Mouse (Mus musculus): ENCODE measurements around the gene C130026I21Rik. TPM values are rescaled to one million over a fixed set of nuclear protein-coding genes. Genes with fewer than 3 reads are reported as not detected.
"Not testable (repeated sequence)": the region's sequence is repeated elsewhere in the genome, so short reads cannot be mapped to it uniquely, and the experiment has no call there.

C130026I21Rik gene
- polyA plus RNA-seq, 1 experiment from 2014 or later: not detected

GRCm38 (mm10) chr1:85010947-85011346, 259.4 kb downstream of the C130026I21Rik start:
- H3K4me1 ChIP-seq; H3K9ac ChIP-seq; H3K36me3 ChIP-seq; H3K27ac ChIP-seq (replicated peaks); H3K9me3 ChIP-seq; H3K4me3 ChIP-seq; ATAC-seq (ENCODE audit: extremely low read depth, insufficient number of reproducible peaks, low FRiP score, low TSS enrichment); H3K27me3 ChIP-seq (replicated peaks); H3K4me2 ChIP-seq: not testable (repeated sequence)
- 55% methylated on average over 3 of the region's 3 CpGs for WGBS

- not testable (repeated sequence) for H3K9me3 ChIP-seq; H3K4me1 ChIP-seq; H3K27me3 ChIP-seq (replicated peaks); H3K9ac ChIP-seq; H3K4me3 ChIP-seq; ATAC-seq (ENCODE audit: extremely low read depth, insufficient number of reproducible peaks, low FRiP score, low TSS enrichment); H3K27ac ChIP-seq (replicated peaks); H3K36me3 ChIP-seq; H3K4me2 ChIP-seq
- 48% methylated on average over 1 of the region's 1 CpGs for WGBS
Observed at GRCm38 (mm10) chr1:85007737-85008136, 262.6 kb downstream of the C130026I21Rik start.

GRCm38 (mm10) chr1:84999241-84999640, 271.1 kb downstream of the C130026I21Rik start:
- H3K4me2 ChIP-seq; H3K9me3 ChIP-seq; H3K9ac ChIP-seq; H3K4me1 ChIP-seq; H3K27me3 ChIP-seq (replicated peaks); ATAC-seq (ENCODE audit: extremely low read depth, insufficient number of reproducible peaks, low FRiP score, low TSS enrichment); H3K4me3 ChIP-seq; H3K27ac ChIP-seq (replicated peaks); H3K36me3 ChIP-seq: not testable (repeated sequence)
- 91% methylated on average over 6 of the region's 12 CpGs for WGBS

DNA sequence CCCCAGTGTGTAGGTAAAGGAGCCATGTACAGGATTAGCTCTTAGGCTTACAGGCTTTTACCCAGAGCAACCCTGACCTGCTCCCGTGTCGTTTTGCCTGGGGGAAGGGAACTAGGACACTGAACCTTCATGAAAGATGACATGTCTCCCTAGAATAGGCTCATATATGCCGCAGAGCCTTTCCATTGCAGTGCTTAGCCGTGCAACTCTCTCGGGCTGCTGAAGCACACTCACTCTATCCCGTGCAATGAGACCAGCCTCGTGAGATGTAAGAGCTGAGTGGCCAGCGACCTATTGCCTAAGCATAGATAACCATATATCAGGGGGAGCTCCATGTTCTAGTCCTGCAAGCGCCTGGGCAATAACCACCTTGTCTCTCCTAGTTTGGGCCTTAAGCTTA, 274.1 kb downstream of the C130026I21Rik start:
- not testable (repeated sequence) for H3K27ac ChIP-seq (replicated peaks); H3K27me3 ChIP-seq (replicated peaks); H3K9me3 ChIP-seq; H3K36me3 ChIP-seq; H3K9ac ChIP-seq; H3K4me2 ChIP-seq; H3K4me1 ChIP-seq; ATAC-seq (ENCODE audit: extremely low read depth, insufficient number of reproducible peaks, low FRiP score, low TSS enrichment); H3K4me3 ChIP-seq
- 82% methylated on average over 6 of the region's 9 CpGs for WGBS

GRCm38 (mm10) chr1:84994461-84994860, 275.9 kb downstream of the C130026I21Rik start:
- H3K9ac ChIP-seq; H3K4me3 ChIP-seq; H3K9me3 ChIP-seq; H3K27ac ChIP-seq (replicated peaks); H3K4me2 ChIP-seq; H3K36me3 ChIP-seq; ATAC-seq (ENCODE audit: extremely low read depth, insufficient number of reproducible peaks, low FRiP score, low TSS enrichment); H3K4me1 ChIP-seq; H3K27me3 ChIP-seq (replicated peaks): not testable (repeated sequence)
- no CpG with 5 or more reads among the region's 1 CpGs for WGBS

- not testable (repeated sequence) for H3K9me3 ChIP-seq; H3K36me3 ChIP-seq; H3K4me3 ChIP-seq; H3K27ac ChIP-seq (replicated peaks); H3K9ac ChIP-seq; H3K27me3 ChIP-seq (replicated peaks); H3K4me2 ChIP-seq; H3K4me1 ChIP-seq
- peak; percentile 68 for ATAC-seq (ENCODE audit: extremely low read depth, insufficient number of reproducible peaks, low FRiP score, low TSS enrichment)
- WGBS: 47% methylated on average over 2 of the region's 5 CpGs
Observed at GRCm38 (mm10) chr1:84993688-84994319, 276.6 kb downstream of the C130026I21Rik start.

GRCm38 (mm10) chr1:84993235-84993634, 277.1 kb downstream of the C130026I21Rik start:
- not testable (repeated sequence) for H3K4me1 ChIP-seq; H3K9ac ChIP-seq; H3K4me3 ChIP-seq; H3K9me3 ChIP-seq; H3K36me3 ChIP-seq; H3K27ac ChIP-seq (replicated peaks); H3K4me2 ChIP-seq; H3K27me3 ChIP-seq (replicated peaks)
- peak; percentile 66; the same call in 1 of the 2 replicates for ATAC-seq (ENCODE audit: extremely low read depth, insufficient number of reproducible peaks, low FRiP score, low TSS enrichment)
- WGBS: no CpG with 5 or more reads among the region's 2 CpGs

DNA sequence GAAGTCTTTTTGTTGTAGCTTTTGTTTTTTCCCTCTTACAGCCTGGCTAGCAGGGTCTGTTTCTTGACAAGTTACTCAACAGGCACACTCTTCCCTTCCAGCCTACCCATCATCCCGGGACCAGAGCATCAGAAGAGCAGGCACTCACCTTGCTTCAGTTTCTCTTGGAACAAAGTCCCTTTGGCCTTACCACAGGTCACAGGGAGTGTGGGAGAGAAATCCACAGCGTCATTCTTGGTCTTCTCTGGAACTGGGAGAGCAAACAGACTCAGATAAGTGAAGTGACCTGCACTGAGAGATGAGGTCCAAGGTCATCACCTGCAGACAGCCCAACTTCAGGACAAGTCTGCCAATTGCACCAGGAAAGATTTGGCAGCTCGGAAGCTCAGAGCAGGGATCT, 277.5 kb downstream of the C130026I21Rik start:
- not testable (repeated sequence) for H3K4me2 ChIP-seq; H3K9me3 ChIP-seq; H3K27me3 ChIP-seq (replicated peaks); H3K27ac ChIP-seq (replicated peaks); H3K4me3 ChIP-seq; H3K9ac ChIP-seq; H3K36me3 ChIP-seq; H3K4me1 ChIP-seq
- no CpG with 5 or more reads among the region's 3 CpGs for WGBS
- peak; percentile 8 for ATAC-seq (ENCODE audit: extremely low read depth, insufficient number of reproducible peaks, low FRiP score, low TSS enrichment)

- H3K4me3 ChIP-seq; H3K27me3 ChIP-seq (replicated peaks); H3K36me3 ChIP-seq; H3K27ac ChIP-seq (replicated peaks); H3K4me2 ChIP-seq; H3K4me1 ChIP-seq; H3K9me3 ChIP-seq; H3K9ac ChIP-seq; ATAC-seq (ENCODE audit: extremely low read depth, insufficient number of reproducible peaks, low FRiP score, low TSS enrichment): not testable (repeated sequence)
- 81% methylated on average over 8 of the region's 8 CpGs for WGBS
Observed at GRCm38 (mm10) chr1:84989044-84989443, 281.3 kb downstream of the C130026I21Rik start.

- H3K27ac ChIP-seq (replicated peaks); ATAC-seq (ENCODE audit: extremely low read depth, insufficient number of reproducible peaks, low FRiP score, low TSS enrichment); H3K4me3 ChIP-seq; H3K4me1 ChIP-seq; H3K9ac ChIP-seq; H3K4me2 ChIP-seq; H3K36me3 ChIP-seq; H3K9me3 ChIP-seq; H3K27me3 ChIP-seq (replicated peaks): not testable (repeated sequence)
- WGBS: 53% methylated on average over 7 of the region's 8 CpGs
Observed at GRCm38 (mm10) chr1:84987729-84988128, 282.6 kb downstream of the C130026I21Rik start.

DNA sequence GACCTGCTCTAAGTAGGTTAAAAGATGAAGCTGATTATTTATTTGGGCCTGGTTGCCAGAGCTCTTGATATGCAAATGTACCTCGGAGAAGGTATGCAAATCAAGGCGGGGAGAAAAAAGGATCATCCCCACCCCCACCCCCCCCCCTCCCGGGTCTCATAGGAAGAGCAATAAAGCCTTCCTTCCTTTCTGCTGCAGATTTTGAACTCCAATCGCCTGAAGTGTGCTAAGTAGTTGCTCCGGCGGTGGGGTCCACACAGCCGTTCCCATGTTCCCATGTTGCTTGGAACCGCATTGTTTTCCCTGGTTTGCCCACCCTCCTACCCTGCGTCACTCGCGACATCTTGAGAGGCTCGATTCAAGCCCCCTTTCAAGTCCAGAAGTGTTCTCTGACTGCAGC, 308.6 kb downstream of the C130026I21Rik start:
- H3K27ac ChIP-seq (replicated peaks); H3K27me3 ChIP-seq (replicated peaks); H3K4me1 ChIP-seq; ATAC-seq (ENCODE audit: extremely low read depth, insufficient number of reproducible peaks, low FRiP score, low TSS enrichment); H3K9me3 ChIP-seq; H3K9ac ChIP-seq; H3K36me3 ChIP-seq: not testable (repeated sequence)
- 4% methylated on average over 12 of the region's 12 CpGs for WGBS
- Histone ChIP-seq H3K4me3 (peak overlapping the region; percentile 32), H3K4me2 (peak overlapping the region; percentile 56)

- not testable (repeated sequence) for H3K27ac ChIP-seq (replicated peaks); H3K9me3 ChIP-seq; ATAC-seq (ENCODE audit: extremely low read depth, insufficient number of reproducible peaks, low FRiP score, low TSS enrichment); H3K4me2 ChIP-seq; H3K4me3 ChIP-seq; H3K9ac ChIP-seq; H3K27me3 ChIP-seq (replicated peaks); H3K36me3 ChIP-seq; H3K4me1 ChIP-seq
- WGBS: 64% methylated on average over 4 of the region's 4 CpGs
Observed at GRCm38 (mm10) chr1:84957713-84958112, 312.7 kb downstream of the C130026I21Rik start.
